Mouse (Mus musculus) heart, postnatal 4 days (tissue): ENCODE data around the gene Itgb2. TPM values are rescaled to one million over a fixed set of nuclear protein-coding genes. Genes with fewer than 3 reads are reported as not detected.

Source experiments
- DNase-seq: peaks from one replicate; pipeline ENCODE4 v3.0.0; 2021
- total RNA-seq, 2 experiments: library from RNA; stranded (reverse); gene quantifications; 2 replicates each; pipeline ENCODE4 v1.2.3; 2021

The Itgb2 gene
- total RNA-seq, 2 experiments from 2014 or later: 2.0 to 2.5 TPM

DNA sequence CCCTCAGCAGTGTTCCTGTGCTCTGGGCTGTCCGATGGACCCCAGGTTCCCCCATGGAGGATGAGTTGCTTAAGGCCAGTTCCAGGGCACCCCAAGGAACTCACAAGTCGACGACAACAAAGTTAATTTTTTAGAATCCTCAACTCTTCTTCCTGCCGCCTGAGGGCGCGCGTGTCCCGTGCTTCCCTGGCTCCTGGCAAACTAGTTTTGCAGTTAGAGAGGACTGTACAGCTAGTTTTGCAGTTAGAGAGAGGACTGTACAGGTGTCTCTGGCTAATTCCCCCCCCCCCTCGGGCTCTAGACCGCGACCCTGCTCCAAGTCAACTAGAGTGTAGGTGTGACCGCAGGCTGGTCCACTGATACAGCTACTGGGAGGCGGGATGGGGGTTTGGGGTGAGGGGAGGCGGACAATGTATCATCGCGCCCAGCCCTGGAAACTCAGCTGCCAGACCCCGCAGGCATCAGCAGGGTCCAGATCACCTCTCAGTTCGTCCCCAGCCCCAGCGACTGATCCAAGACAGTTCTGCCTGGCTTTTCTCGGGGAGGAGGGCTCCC lies 12.9 kb upstream of the Itgb2 start:
- DNase-seq: peak; percentile 82

DNA sequence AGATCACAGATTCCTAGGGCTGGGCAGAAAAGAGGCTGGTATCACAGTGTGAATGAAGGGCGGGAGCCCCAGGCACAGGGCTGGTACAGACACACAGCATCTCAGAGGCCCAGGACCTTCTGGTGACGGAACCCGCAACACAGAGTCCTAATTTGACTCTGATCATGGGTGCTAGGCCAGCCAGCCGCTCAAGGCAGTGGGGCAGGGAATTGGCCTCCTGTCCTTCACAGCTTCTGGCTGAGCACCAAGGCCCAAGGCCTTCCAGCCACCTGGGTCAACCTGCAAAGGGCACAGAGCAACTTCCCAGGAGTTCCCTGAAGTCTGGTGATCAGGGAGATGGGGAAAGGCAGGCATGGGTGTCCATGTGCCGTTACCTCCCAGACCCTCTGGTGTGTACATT lies 12.3 kb upstream of the Itgb2 start:
- DNase-seq: no peak

DNA sequence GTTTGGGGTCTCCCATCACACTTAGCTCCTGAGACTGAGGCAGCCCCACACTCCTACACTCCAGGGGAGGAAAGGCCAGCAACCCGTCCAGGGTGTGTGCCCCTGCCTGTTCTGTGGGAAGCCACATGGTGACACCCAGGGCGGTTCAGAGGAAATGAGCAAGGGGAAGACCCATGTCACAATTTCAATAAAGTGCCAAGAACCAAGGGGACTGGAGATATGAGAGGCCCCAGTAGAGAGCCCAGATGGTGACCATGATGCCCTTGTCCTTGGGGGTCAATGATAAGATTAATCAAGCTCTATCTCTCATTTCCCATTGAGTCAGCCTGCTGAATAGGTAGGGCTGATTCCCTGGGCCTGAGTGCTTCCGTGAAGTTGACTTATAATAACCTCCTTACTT lies 10.9 kb upstream of the Itgb2 start:
- DNase-seq: no peak

DNA sequence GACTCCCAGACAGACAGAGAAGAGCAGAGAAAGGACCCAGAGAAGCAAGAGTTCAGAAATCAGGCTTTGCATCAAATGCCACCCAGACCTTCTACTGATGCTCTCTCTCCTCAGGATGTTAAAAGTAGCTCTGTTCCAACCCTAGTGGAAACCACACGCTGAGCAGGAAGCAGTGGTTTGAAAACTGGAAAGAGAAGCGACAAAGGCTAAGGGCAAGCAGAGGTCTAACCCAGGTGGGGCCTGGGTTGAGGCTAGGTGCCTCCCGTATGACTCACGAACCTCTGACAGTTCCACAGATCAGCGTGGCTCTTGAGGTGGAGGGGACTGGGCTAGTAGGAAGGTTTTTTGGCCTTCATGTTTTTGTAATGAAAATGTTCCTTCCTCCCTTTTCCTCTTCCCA lies 9.6 kb upstream of the Itgb2 start:
- DNase-seq: no peak

DNA sequence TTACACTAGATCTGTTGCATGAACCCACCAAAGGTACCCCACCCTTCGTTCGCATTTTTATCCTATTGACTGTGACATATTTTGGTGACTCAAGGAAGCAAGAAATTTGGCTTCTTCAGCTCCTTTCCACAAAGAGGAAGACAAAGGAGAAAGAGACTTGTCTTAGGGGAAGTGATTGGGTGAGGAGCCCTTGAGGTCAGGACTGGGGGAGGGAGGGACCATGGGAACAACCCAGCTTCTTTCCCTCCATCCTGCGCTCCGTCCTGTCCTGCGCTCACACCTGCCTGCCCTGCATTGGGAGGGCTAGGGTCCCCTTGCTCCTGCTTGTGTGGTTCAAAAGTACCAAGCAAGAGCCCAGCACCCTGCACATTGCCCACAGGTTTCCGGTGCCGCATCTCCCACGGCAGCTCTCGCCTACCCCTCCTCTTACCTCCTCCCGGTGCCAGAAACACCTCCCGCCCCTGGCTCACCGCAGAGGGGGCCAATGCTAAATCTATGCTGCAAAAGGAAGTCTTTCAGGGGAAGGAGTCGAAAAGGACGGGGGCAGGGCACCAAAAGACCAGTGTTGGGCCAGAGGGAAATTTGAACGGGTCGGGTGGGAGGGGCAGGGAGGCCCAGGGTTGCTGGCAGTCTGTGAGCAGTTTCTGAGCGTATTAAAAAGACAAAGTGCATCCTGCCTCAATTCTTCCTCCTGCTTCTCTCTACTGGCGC lies 7.9 kb upstream of the Itgb2 start:
- no peak for DNase-seq

DNA sequence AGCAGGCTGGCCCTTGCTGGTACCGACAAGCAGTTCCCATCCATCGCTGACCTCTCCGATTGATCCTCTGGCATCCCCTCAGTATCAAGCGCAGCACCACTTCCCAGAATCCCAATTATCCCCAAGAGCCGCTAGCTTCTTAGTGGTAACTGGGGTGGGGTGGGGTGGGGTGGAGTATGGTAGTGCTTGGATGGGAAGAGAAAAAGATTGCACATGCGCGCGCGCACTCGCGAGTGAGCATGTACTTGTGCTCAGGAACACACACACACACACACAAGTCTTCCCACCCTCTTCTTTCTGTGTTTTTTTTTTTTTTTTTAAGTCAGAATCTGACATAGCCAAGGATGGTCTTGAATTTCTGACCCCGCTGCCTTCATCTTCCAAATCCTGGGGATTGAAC lies 7.3 kb upstream of the Itgb2 start:
- no peak for DNase-seq

DNA sequence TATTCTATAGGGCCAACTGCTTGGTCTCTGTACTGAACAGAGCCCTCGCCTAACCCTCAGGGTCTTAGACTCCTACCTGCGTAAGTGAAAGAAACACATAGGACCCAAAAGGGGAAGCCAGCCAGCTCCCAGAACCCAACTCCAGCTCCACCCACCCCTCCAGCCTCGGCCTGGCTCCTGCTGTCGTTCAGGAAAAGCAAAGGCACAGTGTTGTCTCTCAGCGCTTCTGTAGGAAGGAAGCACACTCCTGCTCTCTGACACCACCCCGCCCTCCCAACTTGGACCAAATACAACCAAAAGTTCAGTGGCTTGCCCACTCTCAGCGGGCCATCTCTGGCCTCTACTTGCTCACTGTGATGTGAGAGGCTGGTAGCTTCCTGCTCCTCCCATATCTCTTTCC lies 6.7 kb upstream of the Itgb2 start:
- no peak for DNase-seq

DNA sequence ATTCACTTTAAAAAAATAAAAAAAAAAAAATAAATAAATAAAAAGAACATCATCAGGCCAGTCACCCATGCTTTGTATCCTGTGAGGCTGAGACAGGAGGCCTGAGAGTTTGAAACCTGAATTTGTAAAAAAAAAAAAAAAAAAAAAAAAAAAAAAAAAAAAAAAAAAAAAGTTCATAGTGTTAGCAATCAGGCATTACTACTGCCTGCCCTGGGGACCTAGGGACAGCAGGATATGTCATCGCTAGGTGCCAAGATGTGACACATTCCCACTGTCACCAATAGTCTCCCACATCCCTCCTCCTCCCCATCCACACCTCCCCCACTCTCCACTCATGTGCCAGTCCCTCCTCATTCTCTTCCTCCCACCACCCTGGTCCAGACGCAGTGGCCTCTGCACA lies 3.6 kb upstream of the Itgb2 start:
- no peak for DNase-seq

DNA sequence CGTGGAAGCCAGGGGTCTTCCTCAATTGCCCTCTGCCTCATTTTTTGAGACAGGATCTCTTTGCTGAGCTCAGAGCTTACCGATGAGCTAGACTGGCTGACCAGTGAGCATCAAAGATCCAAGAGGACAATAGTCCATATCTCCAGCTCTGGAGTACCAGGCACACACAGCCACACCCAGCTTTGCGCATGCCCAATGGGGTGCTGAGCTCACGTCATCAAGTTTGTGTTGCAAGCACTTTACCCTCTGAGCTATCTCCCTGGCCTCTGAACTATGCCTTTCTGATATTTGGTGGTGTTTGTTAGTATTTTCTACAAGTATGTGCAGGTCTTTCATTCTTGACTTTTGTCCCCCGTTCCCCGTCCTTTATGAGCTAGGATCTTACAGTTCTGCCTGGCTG lies 1.4 kb upstream of the Itgb2 start:
- DNase-seq: no peak

DNA sequence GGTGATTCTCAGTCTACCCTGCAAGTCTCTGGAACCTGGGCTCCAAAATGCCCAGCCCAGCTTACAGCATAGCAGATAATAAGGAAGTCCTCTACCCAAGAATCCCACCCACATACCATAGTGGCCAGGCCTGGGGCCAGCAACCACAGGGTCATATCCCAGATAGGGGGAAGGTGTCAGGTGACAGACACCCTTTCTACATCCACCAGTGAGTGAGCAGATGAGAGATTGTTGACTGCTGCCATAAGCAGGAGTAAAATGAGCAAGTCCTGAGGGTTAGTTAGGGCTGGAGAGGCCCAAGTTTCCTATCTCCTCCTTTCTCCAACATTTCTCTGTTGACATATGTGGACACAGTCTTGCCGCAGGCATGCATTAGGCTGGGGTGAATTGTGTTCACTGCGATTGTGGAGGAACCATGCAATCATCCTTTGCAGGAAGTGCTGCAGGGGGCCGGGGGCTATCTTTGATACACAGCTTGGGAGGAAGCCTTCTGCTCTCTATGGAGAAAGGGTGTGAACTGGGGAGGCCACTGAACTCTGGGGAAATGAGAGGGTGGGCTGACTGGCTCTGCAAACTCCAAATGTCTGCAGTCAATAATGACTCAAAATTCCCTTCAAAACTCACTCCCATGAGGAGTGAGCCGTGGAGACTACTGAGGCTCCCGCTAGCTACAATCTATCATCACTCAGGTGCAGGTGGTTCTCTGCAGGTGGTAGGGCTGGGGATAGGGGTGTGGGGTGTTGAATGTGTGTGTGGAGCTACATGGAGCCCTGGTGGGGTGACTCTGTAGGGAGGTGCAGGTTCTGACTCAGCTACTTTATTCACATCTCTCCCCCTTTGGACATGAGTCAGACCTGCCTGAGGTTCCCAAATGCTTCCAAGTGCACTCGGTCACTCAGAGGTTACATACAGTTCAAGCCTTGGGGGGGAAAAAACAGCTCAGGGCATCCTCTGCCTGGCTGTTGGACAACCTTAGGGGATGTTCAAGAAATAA lies 1.3 kb downstream of the Itgb2 start:
- no peak for DNase-seq

DNA sequence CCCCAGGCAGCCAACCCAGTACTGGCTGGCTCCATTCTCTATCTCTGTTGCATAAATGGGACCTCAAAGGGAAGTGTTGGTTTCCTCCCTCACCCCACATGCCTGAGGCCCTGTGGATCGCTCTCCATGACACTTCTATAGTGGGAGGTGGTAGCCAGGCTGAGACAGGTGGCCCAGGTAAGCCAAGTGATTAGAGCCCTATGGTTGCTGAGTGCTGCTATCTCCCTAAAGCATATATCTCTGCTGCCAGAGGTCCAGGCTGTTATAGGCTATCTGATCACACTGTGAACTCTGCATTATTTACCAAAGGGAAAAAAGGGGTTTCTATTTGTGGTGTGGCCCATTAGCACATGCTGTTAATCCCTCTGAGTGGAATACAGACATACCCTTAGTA lies 2.0 kb downstream of the Itgb2 start:
- DNase-seq: no peak

DNA sequence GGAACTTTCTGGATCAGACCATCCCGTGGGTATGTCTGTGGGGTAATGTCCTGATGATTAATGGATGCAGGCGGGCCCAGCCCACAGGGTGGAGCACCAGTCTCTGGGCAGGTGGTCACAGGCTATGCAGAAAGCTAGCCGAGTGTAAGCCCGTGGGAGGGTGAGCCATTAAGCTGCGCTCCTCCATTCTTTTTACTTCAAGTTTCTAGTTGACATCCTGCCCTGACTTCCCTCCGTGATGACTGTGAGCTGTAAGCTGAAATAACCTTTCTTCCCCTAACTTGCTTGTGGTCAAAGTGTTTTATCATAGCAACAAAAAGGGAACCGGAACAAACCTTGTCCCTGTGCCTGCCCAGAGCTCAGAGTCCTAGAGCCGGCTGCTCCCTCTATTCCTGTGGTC lies 6.7 kb downstream of the Itgb2 start:
- no peak for DNase-seq

DNA sequence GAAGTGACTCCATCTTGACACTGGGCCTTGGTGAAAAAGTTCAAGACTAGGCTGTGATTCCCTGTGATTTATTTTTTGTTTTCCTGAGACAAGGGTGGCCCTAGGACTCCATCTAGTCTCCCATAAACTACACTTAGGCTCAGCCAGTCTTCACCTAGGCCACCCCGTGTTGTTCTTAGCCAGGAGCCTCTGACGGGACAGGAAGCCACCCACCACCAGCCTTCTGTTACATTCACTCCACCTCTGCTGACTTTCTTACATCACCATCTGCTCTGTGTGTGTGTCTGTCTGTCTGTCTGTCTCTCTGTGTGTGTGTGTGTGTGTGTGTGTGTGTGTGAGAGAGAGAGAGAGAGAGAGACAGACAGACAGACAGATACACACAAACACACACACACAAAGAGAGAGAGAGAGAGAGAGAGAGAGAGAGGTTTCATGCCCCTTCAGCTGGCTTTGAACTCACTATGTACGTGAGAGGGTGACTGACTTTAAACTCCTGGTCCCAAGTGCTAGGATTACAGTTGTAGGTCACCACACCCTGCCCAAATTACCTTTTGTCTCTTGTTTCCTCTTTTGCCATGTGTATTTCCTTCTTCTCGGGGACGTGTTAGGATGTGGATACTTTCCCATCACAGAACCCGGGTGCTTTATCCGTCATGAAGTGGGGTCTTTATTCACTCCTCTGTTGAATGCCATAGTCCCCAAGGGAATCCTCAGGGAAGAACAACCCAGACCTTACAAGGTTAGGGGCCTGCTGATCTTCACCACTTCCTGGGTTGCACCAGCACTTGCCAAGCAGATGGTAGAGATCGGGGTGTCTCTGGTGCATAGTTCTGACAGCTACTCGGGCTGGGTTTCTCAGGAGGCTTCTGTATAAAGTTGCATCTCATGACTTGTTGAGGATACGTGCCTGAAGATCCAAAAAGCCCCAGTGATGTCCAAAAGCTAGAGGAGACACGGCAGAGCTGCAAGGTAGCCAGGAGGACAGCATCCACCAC lies 7.5 kb downstream of the Itgb2 start:
- DNase-seq: no peak

DNA sequence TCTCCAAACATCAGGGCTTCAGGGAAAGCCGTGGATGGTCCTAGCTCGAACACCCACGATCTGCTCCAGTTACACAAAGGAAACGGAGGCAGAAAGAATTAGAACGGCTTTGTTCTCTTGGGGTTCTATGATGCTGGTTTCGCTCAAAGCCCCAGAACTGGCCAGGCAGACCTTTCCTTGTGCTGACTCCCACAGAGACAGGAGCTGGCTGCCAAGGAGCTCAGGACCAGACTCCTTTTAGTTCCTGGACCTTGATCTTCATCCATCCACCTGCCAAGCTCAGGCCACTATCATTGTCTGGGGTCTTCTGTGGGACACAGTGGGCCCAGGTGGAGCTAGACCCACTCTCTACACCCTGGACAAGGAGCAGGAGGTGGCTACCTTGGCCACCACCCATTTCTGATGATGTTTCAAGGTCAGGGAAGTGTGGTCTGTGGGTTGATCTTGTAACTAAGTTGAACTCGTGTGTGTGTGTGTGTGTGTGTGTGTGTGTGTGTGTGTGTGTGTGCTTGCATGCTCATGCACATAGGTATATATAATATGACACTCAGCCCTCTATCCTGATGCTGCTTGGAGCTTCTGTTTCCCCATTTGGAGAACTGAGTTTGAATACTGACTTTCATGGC lies 9.4 kb downstream of the Itgb2 start:
- DNase-seq: no peak

DNA sequence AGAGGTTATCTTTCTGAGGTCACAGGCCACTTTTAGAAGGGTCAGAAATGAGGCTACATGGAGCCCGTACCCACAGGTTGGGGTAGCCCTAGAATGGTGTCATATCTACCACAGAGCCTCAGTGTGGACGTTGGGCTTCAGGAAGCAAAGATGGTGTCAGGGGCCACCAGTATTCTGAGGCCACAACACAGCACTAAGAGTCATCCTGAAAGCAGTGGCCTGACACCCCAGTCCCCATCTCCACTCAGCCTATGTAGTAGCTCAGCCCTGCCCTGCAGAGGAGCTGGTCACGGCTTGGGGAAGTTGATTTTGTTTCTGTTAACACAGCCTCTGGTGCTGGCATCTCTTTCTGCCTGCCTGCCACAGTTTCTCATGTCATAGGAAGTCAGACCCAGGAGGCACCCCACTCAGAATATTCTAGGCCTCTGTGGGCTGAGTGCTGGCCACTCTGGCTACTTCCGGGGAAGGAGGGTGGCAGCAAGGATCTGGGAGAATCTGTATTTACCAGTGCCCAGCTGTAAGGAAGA lies 10.6 kb downstream of the Itgb2 start:
- DNase-seq: no peak

DNA sequence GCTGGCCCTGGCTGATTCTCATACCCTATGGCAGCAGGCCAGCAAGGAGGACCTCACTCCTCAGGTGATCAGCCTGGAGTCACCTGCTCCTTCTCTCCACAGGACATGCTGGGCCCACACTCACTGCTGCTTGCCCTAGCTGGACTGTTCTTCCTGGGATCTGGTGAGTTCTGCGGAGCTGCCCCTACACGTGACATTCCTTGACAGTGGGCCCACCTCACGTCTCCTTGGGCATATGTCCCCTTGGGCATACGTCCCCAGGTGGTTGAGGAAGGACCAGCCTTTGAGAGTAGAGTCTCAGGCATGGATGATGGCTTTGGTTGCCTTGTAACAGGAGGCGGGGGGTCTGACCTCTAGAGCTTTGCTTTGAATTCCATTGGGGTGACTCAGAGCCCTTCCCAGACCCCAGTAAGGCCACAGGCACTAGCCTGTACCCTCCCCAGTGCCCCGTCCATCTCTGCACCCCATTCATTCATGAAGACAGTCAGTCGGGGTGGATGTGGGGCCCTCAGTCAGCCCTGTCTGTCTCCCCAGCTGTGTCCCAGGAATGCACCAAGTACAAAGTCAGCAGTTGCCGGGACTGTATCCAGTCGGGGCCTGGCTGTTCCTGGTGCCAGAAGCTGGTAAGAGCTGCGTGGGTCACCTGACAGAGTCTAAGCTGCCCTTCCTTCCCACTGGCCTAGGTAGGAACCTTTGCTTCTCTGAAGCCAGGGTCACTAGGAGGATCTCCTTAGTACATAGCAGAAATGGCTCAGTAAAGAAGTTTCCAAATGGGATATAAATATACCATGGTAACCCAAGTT lies 12.0 kb downstream of the Itgb2 start:
- DNase-seq: no peak

DNA sequence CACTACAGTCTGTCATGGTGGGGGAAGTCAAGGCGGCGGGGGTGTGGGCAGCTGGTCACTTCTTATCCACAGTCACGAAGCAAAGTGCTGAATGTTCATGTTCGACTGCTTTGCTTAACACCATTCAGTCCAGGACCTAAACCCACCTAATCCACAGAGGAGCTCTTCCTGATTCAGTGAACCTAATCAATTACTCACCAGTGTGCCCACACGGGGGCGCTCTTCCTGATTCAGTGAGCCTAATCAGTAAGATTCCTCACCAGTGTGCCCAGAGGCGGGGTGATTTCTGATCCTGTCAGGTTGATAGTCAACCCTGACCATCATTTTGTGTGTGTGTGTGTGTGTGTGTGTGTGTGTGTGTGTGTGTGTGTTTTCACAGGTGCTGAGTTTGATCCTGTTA lies 13.2 kb downstream of the Itgb2 start:
- peak; percentile 29 for DNase-seq

DNA sequence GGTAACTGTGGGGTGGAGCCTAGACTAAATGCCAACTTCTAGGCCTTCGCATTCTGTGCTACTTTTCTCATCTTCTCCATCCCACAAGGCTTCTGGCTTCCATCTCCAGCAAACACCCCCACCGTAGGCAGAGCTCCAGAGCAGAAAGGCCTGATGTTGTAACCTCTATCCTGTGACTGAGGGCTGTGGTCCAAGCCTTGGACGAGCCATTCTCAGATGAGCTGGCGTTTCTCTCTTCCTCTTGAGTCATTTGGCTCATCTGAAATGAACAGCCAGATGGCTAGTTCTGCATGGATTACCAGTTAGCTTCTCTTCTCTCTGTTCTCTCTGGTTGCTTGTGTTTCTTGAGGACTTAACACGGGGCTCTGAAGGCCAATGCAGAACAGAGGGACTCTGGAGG lies 14.9 kb downstream of the Itgb2 start:
- DNase-seq: peak; percentile 58

DNA sequence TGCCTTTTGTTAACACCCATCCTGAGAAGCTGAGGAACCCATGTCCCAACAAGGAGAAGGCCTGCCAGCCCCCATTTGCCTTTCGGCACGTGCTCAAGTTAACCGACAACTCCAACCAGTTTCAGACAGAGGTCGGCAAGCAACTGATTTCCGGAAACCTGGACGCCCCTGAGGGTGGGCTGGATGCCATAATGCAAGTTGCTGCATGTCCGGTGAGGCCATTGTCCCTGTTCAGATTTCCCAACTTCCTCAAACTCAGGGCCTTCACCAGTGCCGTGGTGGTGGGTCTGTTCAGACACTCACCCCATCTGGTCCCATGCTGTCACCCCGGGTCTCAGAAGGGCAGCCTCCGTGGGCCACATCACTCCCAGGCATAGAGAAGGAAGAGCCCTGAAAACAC lies 18.5 kb downstream of the Itgb2 start:
- DNase-seq: no peak

DNA sequence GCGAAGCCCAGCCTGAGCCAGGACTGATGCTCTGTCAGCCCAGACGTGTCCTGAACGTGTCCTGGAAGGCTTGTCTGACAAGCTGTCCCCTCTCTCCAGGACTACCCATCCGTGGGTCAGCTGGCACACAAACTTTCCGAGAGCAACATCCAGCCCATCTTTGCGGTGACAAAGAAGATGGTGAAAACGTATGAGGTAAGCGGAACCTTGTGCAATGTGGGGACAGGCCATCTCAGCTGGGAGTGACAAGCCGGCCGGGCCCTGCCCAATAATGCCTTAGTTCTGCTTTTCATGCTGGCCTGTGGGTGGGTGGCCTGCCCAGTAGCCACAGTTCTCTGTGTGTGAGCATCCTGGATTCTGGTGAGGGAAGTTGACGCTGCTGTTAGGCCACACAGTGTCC lies 20.8 kb downstream of the Itgb2 start:
- peak; percentile 16 for DNase-seq

DNA sequence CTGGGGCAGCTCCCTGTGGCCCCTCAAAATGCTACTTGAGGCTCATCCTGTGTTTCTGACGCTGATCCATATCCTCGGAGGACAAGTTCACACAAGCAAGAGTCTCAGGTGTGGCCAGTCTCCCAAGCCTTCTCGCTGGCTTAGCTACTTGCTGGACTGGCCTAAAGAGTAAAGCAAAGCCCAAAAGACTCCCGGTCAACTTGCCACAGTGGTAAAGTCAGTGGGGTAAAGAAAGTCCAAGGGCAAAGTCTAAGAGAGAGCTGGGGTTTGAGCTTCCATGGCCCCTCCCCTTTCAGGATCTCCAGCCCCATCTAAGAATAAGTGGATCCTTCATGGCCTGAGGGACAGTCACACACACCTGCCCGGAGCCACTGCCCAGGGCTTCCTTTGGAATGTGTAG lies 22.1 kb downstream of the Itgb2 start:
- DNase-seq: no peak
